Mouse (Mus musculus) stomach, postnatal 0 days (tissue): ENCODE results near the gene Kctd15. TPM values are rescaled to one million over a fixed set of nuclear protein-coding genes. Genes with fewer than 3 reads are reported as not detected.

Experiments used
- ATAC-seq: fragments of 200-750 bp; cut with Nextera tagmentation; 2 replicates; pipeline ENCODE4 v1.8.0; 2017; ENCODE audit not compliant: low FRiP score, low TSS enrichment
- DNase-seq: peaks from one replicate; pipeline ENCODE4 v3.0.0-alpha.2; 2016; ENCODE audit warnings: low spot score
- H3K27ac ChIP-seq: fragments of 300-500 bp; sonication (generic); replicated peaks from 2 replicates; pipeline ENCODE4 v1.5.1; 2014; ENCODE audit warnings: mild to moderate bottlenecking, control low read depth
- H3K27me3 ChIP-seq: fragments of 300-500 bp; sonication (generic); 2 replicates; pipeline ENCODE4 v1.6.1; 2014; ENCODE audit warnings: low read length; ENCODE audit not compliant: control insufficient read depth, insufficient read depth
- H3K36me3 ChIP-seq: fragments of 300-500 bp; sonication (generic); 2 replicates; pipeline ENCODE4 v1.6.1; 2014; ENCODE audit warnings: low read length, mixed read lengths; ENCODE audit not compliant: control insufficient read depth, insufficient read depth
- H3K4me1 ChIP-seq: fragments of 300-500 bp; sonication (generic); replicated peaks from 2 replicates; pipeline ENCODE4 v1.6.1; 2014; ENCODE audit warnings: antibody characterized with exemption; ENCODE audit not compliant: control insufficient read depth, insufficient read depth
- H3K4me2 ChIP-seq: fragments of 300-500 bp; sonication (generic); replicated peaks from 2 replicates; pipeline ENCODE4 v1.6.1; 2014; ENCODE audit warnings: low read depth, mild to moderate bottlenecking, control low read depth, moderate library complexity
- H3K4me3 ChIP-seq: fragments of 300-500 bp; sonication (generic); 2 replicates; pipeline ENCODE4 v1.5.1; 2014; ENCODE audit warnings: low read depth, low read length, control low read depth
- H3K9ac ChIP-seq: fragments of 300-500 bp; sonication (generic); 2 replicates; pipeline ENCODE4 v1.6.1; 2014; ENCODE audit warnings: mild to moderate bottlenecking, low read length, control low read depth, mixed read lengths
- H3K9me3 ChIP-seq: fragments of 300-500 bp; sonication (generic); 2 replicates; pipeline ENCODE4 v1.6.1; 2016; ENCODE audit warnings: low read length; ENCODE audit not compliant: control insufficient read depth
- CTCF ChIP-seq: IDR thresholded peaks from 2 replicates; pipeline ENCODE4 v1.5.1; 2016; ENCODE audit warnings: antibody characterized with exemption, low read depth, mild to moderate bottlenecking, moderate library complexity
- EP300 ChIP-seq: optimal IDR thresholded peaks from 2 replicates; pipeline ENCODE3; 2016; ENCODE audit warnings: antibody characterized with exemption
- WGBS: fragments of 180-500 bp; shearing (Covaris S2); extraction: QIAGEN DNeasy Blood & Tissue Kit; methylation state at CpG from one replicate; pipeline ENCODE4 v1.1.7; 2014; 5-methylcytosine and 5-hydroxymethylcytosine counted together
- polyA plus RNA-seq: library from polyadenylated mRNA; unstranded; fragments of >200 nt; fragmentation: Nextera tagmentation; extraction: Ambion mirVana; gene quantifications from 2 replicates; pipeline ENCODE4 v1.2.1, GENCODE M21; 2015

Kctd15 gene
- polyA plus RNA-seq, 1 experiment from 2014 or later: 17.5 TPM

GRCm38 (mm10) chr7:34671911-34672310 is 15.4 kb upstream of the Kctd15 start:
- Histone ChIP-seq H3K9ac (no peak overlapping the region), H3K4me1 (no peaks in the 10 kb centered on the region), H3K36me3 (no peaks in the 10 kb centered on the region), H3K27me3 (peaks cover 11% of the 10 kb centered on the region), H3K4me2 (no peak overlapping the region), H3K27ac (no peak overlapping the region), H3K4me3 (no peak overlapping the region), H3K9me3 (no peaks in the 10 kb centered on the region)
- TF ChIP-seq EP300 (no peak), CTCF (peak; percentile 100)
- 3% methylated on average over 6 of the region's 6 CpGs for WGBS
- DNase-seq: peak; percentile 87
- peak; percentile 75 for ATAC-seq

DNA sequence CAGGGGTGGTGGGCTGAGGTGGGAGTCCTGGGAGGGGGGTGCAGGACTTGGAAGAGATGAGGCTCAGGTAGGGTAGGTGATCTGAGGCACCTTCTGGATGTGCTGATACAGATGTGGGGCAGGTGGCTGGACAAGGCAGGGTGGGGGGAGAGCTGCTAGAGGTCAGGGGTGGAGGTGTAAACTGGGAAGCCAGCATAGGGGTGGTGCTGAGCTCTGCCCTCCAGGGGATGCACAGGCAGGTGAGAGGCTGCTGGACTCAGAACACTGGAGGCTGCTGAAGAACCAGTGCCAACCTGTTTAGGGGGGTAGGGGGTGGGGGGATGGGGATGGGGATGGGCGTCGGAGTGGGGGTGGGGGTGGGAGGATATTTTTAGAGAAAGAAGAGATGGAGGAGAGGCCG is 14.2 kb upstream of the Kctd15 start:
- Histone ChIP-seq H3K27ac (no peak overlapping the region), H3K9ac (no peak overlapping the region), H3K9me3 (no peaks in the 10 kb centered on the region), H3K4me1 (no peaks in the 10 kb centered on the region), H3K36me3 (no peaks in the 10 kb centered on the region), H3K4me3 (no peak overlapping the region), H3K27me3 (peaks cover 11% of the 10 kb centered on the region), H3K4me2 (no peak overlapping the region)
- no peak for DNase-seq
- TF ChIP-seq EP300: no peak
- no peak for TF ChIP-seq CTCF
- WGBS: 90% methylated on average over 3 of the region's 3 CpGs
- ATAC-seq: no peak

DNA sequence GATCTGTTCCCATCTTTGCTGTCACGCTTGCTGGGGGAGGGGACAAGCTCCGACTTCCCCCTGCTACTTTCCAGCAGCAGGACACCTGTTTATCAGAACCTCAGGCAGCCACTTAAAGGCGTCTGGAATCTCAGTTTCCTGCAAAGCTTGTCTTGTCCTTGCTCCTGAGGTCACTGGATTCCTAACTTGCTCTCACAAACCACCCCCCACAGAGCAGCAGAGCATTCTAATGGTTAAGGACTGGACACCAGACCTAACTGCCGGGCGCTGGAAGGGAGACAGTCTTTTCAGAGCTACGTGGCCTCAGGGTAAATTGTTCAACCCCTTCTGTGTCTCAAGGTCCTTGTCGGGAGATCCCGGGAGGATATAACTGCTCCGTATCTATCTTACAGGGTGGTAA is 12.8 kb upstream of the Kctd15 start:
- no peaks in the 10 kb centered on the region for H3K9me3 ChIP-seq
- TF ChIP-seq EP300 (no peak), CTCF (no peak)
- H3K27me3 ChIP-seq: no peaks in the 10 kb centered on the region
- H3K4me1 ChIP-seq: no peaks in the 10 kb centered on the region
- H3K36me3 ChIP-seq: no peaks in the 10 kb centered on the region
- no peak for DNase-seq
- no peak overlapping the region for H3K9ac ChIP-seq
- ATAC-seq: no peak
- no peak overlapping the region for H3K4me3 ChIP-seq
- 20% methylated on average over 9 of the region's 9 CpGs for WGBS
- H3K27ac ChIP-seq: no peak overlapping the region
- no peak overlapping the region for H3K4me2 ChIP-seq

DNA sequence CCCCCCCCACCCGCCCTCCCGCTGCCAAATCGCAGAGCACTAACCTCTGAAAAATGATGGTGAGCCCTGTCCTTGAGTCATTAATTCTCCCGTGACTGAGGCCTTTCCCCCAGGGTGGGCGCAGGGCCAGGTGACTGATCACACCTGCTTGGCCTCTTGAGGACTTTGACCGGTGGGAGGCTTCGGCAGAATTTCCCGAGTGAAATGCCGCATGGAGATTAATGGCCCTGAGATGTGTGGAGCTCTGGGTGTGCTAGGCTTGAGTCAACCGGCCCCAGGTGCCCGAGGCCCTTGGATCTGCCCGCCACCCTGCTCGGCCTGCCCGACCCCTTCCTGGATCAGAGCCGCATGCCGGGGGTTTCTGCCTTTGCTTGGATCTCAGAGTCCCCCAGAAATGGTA is 11.3 kb upstream of the Kctd15 start:
- no peaks in the 10 kb centered on the region for H3K9me3 ChIP-seq
- DNase-seq (no peak), ATAC-seq (no peak)
- no peaks in the 10 kb centered on the region for H3K27me3 ChIP-seq
- 49% methylated on average over 16 of the region's 16 CpGs for WGBS
- H3K4me1 ChIP-seq: no peaks in the 10 kb centered on the region
- TF ChIP-seq EP300 (no peak), CTCF (no peak)
- no peaks in the 10 kb centered on the region for H3K36me3 ChIP-seq
- H3K27ac ChIP-seq: no peak overlapping the region
- H3K9ac ChIP-seq: no peak overlapping the region
- H3K4me2 ChIP-seq: no peak overlapping the region
- no peak overlapping the region for H3K4me3 ChIP-seq

DNA sequence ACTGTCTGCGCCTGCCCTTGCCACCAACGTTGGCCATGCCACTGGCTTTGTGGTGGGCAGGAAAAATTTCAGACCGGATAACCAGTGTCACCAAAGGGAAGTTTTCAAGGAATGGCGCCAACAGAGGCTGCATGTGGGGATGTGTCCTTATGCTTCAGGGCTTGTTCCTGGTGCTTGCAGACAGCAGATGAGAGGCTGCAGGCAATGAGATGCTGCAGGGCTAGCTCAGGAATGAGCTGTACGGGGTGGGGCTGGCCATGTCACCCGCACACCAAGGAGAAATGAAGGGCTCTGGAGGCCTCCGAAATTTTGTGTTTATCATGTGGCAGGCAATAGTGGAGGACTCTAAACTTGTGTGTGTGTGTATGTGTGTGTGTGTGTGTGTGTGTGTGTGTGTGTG is 6.6 kb upstream of the Kctd15 start:
- Histone ChIP-seq H3K4me3 (no peak overlapping the region), H3K27ac (no peak overlapping the region), H3K9me3 (no peaks in the 10 kb centered on the region), H3K36me3 (no peaks in the 10 kb centered on the region), H3K9ac (no peak overlapping the region), H3K4me1 (no peaks in the 10 kb centered on the region), H3K4me2 (no peak overlapping the region), H3K27me3 (no peaks in the 10 kb centered on the region)
- no peak for ATAC-seq
- TF ChIP-seq CTCF: no peak
- no peak for TF ChIP-seq EP300
- DNase-seq: no peak
- WGBS: 50% methylated on average over 7 of the region's 7 CpGs

DNA sequence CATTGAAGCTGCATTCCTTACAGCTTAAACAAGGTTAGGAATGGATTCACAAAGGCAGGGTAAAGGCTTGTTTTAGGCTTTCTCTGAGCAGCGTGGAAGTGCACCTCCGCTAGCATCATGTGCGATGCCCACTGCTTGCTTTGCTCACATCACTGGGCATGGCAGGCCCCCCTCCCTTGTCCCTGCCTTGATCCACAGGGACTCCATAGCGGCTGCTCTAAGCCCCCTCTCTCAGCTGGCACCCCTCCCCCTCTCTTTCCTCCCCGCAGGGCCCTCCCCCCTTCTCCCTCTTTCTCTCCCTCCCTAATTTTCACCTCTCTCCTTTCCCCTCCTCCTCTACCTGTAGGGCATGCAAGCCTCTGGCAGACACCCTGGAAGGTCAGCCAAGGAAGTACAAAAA is 5.7 kb upstream of the Kctd15 start:
- no peaks in the 10 kb centered on the region for H3K4me1 ChIP-seq
- H3K36me3 ChIP-seq: no peaks in the 10 kb centered on the region
- H3K27ac ChIP-seq: no peak overlapping the region
- no peak for ATAC-seq
- no peaks in the 10 kb centered on the region for H3K27me3 ChIP-seq
- H3K9ac ChIP-seq: no peak overlapping the region
- H3K9me3 ChIP-seq: no peaks in the 10 kb centered on the region
- no peak overlapping the region for H3K4me3 ChIP-seq
- 34% methylated on average over 5 of the region's 5 CpGs for WGBS
- no peak overlapping the region for H3K4me2 ChIP-seq
- TF ChIP-seq EP300: no peak
- no peak for TF ChIP-seq CTCF
- no peak for DNase-seq
